Mouse (Mus musculus): Measurements from ENCODE around the gene E2f8.

GRCm38 (mm10) chr7:48895475-48895874 lies 14.1 kb upstream of the E2f8 start:
- TF ChIP-seq CTCF (IDR thresholded peaks at IDR 0.05; ENCODE audit: control insufficient read depth, insufficient read depth, low read length): no peak
- TF ChIP-seq POLR2A (IDR thresholded peaks at IDR 0.05; ENCODE audit: borderline replicate concordance, control insufficient read depth, low read depth, low read length): no peak

Measured in bone marrow, adult 2 months (tissue).